Mouse (Mus musculus) hindbrain, embryonic 11.5 days (tissue): ENCODE measurements around the gene Osbpl6. TPM values are rescaled to one million over a fixed set of nuclear protein-coding genes. Genes with fewer than 3 reads are reported as not detected.

Source experiments
- ATAC-seq: fragments of 200-750 bp; cut with Nextera tagmentation; 2 replicates; pipeline ENCODE4 v1.8.0; 2017; ENCODE audit warnings: mild to moderate bottlenecking, moderate TSS enrichment, moderate library complexity; ENCODE audit not compliant: low FRiP score
- DNase-seq: peaks from one replicate; pipeline ENCODE4 v3.0.0-alpha.2; 2015; ENCODE audit warnings: low spot score
- H3K27ac ChIP-seq: fragments of 300-500 bp; sonication (generic); 2 replicates; pipeline ENCODE4 v1.5.1; 2014; ENCODE audit warnings: mild to moderate bottlenecking, low read depth, low read length
- H3K27me3 ChIP-seq: fragments of 300-500 bp; sonication (generic); 2 replicates; pipeline ENCODE4 v1.6.1; 2014; ENCODE audit warnings: mild to moderate bottlenecking, low read length, moderate library complexity, mixed read lengths; ENCODE audit not compliant: control insufficient read depth, insufficient read depth
- H3K36me3 ChIP-seq: fragments of 300-500 bp; sonication (generic); 2 replicates; pipeline ENCODE4 v1.6.1; 2014; ENCODE audit warnings: mild to moderate bottlenecking, low read length, moderate library complexity, mixed read lengths; ENCODE audit not compliant: control insufficient read depth, insufficient read depth
- H3K4me1 ChIP-seq: fragments of 300-500 bp; sonication (generic); replicated peaks from 2 replicates; pipeline ENCODE4 v1.6.1; 2014; ENCODE audit warnings: low read length, mixed read lengths; ENCODE audit not compliant: control insufficient read depth, insufficient read depth
- H3K4me2 ChIP-seq: fragments of 300-500 bp; sonication (generic); replicated peaks from 2 replicates; pipeline ENCODE4 v1.6.1; 2014; ENCODE audit warnings: mild to moderate bottlenecking, low read depth, low read length
- H3K4me3 ChIP-seq: fragments of 300-500 bp; sonication (generic); 2 replicates; pipeline ENCODE4 v1.5.1; 2014; ENCODE audit warnings: low read depth, low read length
- H3K9ac ChIP-seq: fragments of 300-500 bp; sonication (generic); 2 replicates; pipeline ENCODE4 v1.6.1; 2014; ENCODE audit warnings: low read depth, low read length
- H3K9me3 ChIP-seq: fragments of 300-500 bp; sonication (generic); 2 replicates; pipeline ENCODE4 v1.6.1; 2016; ENCODE audit warnings: low read length; ENCODE audit not compliant: control insufficient read depth
- WGBS: fragments of 180-500 bp; shearing (Covaris S2); extraction: QIAGEN DNeasy Blood & Tissue Kit; methylation state at CpG from one replicate; pipeline ENCODE4 v1.1.7; 2014; 5-methylcytosine and 5-hydroxymethylcytosine counted together
- polyA plus RNA-seq: library from polyadenylated mRNA; unstranded; fragments of >200 nt; fragmentation: Nextera tagmentation; extraction: Ambion mirVana; gene quantifications from 2 replicates; pipeline ENCODE4 v1.2.1, GENCODE M21; 2014

Osbpl6 gene
- polyA plus RNA-seq, 1 experiment from 2014 or later, result 16.9 TPM

DNA sequence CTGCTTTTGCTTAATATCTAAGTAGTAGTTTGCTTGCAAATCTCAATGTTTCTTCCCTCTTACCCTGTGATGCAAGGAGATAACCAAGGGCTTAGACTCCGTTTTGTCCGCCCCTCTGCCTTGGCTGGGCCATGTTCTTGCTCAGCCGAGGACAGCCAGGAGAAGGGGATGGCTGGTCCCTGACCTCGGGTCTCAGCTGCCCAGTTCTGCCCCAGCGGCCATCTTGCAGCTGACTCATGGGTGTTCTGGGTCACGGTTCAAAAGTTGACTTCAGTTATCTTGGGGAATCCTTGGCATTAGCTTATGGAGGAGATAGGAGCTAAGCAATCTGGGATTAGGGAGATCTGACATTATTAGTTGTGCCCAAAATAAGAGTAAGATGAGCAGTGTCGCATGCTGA is 142.5 kb downstream of the Osbpl6 start:
- H3K9me3 ChIP-seq, result no peaks in the 10 kb centered on the region
- H3K4me1 ChIP-seq, result no peaks in the 10 kb centered on the region
- no peaks in the 10 kb centered on the region for H3K27me3 ChIP-seq
- H3K36me3 ChIP-seq, result no peaks in the 10 kb centered on the region
- WGBS, result 84% methylated on average over 7 of the region's 7 CpGs
- DNase-seq (no peak), ATAC-seq (no peak)
- no peak overlapping the region for H3K4me2 ChIP-seq
- no peak overlapping the region for H3K4me3 ChIP-seq
- H3K27ac ChIP-seq, result no peak overlapping the region
- no peak overlapping the region for H3K9ac ChIP-seq

DNA sequence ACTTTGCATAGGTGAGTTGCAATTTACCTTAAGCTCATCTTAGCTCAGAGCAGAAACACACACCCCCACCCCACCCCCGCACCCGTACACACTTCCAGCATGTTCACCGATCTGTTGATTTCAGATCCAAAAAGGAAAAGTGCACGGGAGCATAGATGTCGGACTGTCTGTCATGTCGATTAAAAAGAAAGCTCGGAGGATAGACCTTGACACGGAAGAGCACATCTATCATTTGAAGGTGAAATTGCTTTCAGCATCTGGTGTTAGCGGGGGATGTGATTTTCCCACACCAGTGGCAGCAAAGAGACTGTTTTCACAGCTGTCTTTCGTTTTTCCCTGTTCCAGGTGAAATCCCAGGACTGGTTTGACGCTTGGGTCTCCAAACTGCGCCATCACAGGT is 143.0 kb downstream of the Osbpl6 start:
- Histone ChIP-seq H3K9me3 (no peaks in the 10 kb centered on the region), H3K4me1 (no peaks in the 10 kb centered on the region), H3K4me3 (no peak overlapping the region), H3K9ac (no peak overlapping the region), H3K27ac (no peak overlapping the region), H3K4me2 (no peak overlapping the region), H3K36me3 (no peaks in the 10 kb centered on the region), H3K27me3 (no peaks in the 10 kb centered on the region)
- no peak for ATAC-seq
- WGBS, result 78% methylated on average over 12 of the region's 12 CpGs
- DNase-seq, result no peak

DNA sequence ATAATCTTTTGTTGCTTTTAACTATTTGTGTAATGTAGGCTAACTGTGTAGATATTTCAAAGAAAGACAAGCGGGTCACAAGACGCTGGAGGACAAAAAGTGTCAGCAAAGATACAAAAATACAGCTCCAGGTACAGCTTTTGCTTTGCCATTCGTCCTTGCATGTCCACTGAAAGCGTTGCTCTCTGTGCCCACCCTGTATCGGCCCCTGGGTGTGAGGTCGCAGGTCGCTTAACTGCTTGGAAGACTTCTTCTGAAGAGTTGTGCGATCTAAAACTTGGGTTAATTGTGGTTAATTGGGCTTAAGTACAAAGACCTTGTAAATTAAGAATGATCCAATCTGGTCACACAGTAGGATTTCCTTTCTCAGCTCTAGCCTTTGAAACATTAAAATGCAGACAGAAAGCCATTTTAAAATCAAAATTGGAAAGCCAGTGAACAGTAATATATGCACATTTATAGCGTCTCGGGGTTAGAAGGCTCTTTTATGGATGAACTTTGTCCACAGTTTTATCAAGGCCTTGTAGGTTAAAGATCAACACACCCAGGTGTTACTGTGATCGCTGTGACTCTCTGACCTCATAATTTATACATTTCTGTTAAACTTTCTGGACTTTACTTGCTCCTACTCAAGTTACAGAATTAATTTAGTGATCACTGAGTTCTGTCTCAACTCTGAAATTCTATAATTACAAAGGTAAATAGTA is 149.7 kb downstream of the Osbpl6 start:
- DNase-seq, result no peak
- Histone ChIP-seq H3K27me3 (no peaks in the 10 kb centered on the region), H3K9ac (no peak overlapping the region), H3K27ac (no peak overlapping the region), H3K36me3 (no peaks in the 10 kb centered on the region), H3K4me2 (no peak overlapping the region), H3K9me3 (no peaks in the 10 kb centered on the region), H3K4me3 (no peak overlapping the region), H3K4me1 (no peaks in the 10 kb centered on the region)
- WGBS, result 86% methylated on average over 11 of the region's 11 CpGs
- no peak for ATAC-seq

DNA sequence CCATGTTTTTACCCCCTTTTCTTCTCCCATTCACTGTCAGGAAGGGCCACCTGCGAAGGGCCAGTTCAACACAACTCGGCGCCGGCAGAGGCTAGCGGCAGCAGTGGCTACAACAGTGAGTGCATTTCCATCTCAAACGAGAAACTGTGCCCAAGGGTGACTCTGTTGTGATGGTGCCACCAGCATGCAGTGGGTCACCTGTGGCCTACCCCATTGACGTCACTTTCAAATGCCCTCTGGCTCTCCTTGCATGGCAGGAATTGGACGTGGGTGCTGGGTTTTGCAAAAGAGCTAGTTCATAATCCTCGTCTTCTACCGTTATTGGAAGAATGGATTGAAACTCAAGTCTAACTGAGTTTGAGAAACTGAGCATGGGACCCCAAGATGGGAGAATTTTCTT is 153.8 kb downstream of the Osbpl6 start:
- Histone ChIP-seq H3K36me3 (no peaks in the 10 kb centered on the region), H3K4me3 (no peak overlapping the region), H3K9ac (no peak overlapping the region), H3K4me1 (no peaks in the 10 kb centered on the region), H3K9me3 (no peaks in the 10 kb centered on the region), H3K27me3 (no peaks in the 10 kb centered on the region), H3K4me2 (no peak overlapping the region), H3K27ac (no peak overlapping the region)
- ATAC-seq (no peak), DNase-seq (no peak)
- WGBS, result 89% methylated on average over 10 of the region's 10 CpGs

DNA sequence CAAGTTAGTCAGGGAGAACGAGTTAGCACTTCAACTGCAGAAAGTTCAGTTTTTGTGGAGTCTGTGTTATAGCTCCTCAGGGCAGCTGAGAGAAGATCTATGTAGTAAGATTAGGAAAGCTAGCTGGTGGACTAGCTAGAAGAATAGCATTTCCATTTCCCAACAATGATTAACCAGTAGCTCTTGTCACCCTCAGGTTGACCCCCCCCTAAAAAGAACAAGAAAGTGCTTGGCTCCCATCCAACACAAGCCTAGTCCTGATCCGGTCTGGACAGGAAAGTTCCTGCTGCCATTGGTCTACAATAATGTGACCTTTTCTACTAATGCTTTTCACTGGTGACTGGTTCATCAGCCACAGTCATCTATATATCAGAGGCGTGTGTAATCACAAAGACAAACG is 157.6 kb downstream of the Osbpl6 start:
- H3K9me3 ChIP-seq, result no peaks in the 10 kb centered on the region
- no peak for ATAC-seq
- 83% methylated on average over 4 of the region's 4 CpGs for WGBS

DNA sequence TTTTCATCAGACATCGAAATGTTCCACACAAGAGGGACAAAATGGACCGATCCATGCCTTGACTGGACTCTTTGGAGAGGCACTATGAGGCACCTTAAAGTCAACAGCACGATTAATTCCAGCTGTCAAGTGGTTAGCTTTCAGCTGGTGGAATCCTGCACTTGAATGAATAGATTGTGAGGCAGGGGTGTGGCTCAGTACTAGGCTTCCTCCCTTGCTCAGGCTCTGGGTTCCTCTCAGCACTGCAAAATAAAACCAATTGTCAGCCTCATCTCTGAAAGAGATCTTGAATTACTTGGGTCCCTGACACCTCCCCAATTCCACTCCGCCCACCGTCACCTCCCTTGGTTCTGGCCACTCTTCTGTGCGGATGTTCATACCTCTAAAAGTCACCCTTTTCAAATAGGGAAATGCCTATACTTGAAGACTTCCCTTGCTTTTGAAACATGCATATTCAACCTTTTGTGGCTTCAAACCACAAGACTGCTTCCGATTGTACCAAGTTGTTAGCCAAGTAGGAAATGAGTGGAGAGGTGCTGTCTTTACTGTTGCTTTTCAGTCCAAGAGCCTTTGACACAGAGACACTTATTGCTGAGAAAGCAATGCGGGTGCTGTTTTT is 160.7 kb downstream of the Osbpl6 start:
- Histone ChIP-seq H3K4me1 (no peaks in the 10 kb centered on the region), H3K27me3 (no peaks in the 10 kb centered on the region), H3K36me3 (no peaks in the 10 kb centered on the region), H3K4me2 (no peak overlapping the region), H3K9me3 (no peaks in the 10 kb centered on the region), H3K4me3 (no peak overlapping the region), H3K9ac (no peak overlapping the region), H3K27ac (no peak overlapping the region)
- ATAC-seq (no peak), DNase-seq (no peak)
- WGBS, result 85% methylated on average over 8 of the region's 8 CpGs

More for the DNA sequence above, 157.6 kb downstream of the Osbpl6 start:
- Histone ChIP-seq H3K4me3 (no peak overlapping the region), H3K4me2 (no peak overlapping the region), H3K27me3 (no peaks in the 10 kb centered on the region), H3K4me1 (no peaks in the 10 kb centered on the region), H3K9ac (no peak overlapping the region), H3K36me3 (no peaks in the 10 kb centered on the region), H3K27ac (no peak overlapping the region)
- no peak for DNase-seq

DNA sequence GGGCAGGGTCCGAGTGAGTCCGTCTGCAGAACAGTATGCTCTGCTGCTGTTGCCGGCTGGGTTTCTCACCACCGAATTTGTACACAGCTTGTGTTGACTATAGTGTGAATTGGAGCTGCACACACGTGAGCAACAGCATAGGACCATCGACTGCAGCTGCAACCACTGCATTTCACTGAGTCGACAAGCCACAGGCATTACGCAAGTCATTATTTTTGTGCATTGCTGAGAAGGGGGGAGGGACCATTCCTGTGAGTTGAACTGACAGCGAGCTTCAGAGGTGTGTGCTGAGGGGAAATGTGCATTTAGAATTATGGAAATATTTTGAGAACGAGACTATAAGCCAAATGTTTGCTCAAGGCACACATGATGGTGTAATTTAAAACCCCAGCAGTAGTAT is 165.2 kb downstream of the Osbpl6 start:
- H3K36me3 ChIP-seq, result no peaks in the 10 kb centered on the region
- H3K4me1 ChIP-seq, result no peaks in the 10 kb centered on the region
- DNase-seq (no peak), ATAC-seq (no peak)
- H3K4me3 ChIP-seq, result no peak overlapping the region
- H3K9ac ChIP-seq, result no peak overlapping the region
- no peaks in the 10 kb centered on the region for H3K9me3 ChIP-seq
- no peaks in the 10 kb centered on the region for H3K27me3 ChIP-seq
- H3K27ac ChIP-seq, result no peak overlapping the region
- H3K4me2 ChIP-seq, result no peak overlapping the region
- 82% methylated on average over 10 of the region's 10 CpGs for WGBS

DNA sequence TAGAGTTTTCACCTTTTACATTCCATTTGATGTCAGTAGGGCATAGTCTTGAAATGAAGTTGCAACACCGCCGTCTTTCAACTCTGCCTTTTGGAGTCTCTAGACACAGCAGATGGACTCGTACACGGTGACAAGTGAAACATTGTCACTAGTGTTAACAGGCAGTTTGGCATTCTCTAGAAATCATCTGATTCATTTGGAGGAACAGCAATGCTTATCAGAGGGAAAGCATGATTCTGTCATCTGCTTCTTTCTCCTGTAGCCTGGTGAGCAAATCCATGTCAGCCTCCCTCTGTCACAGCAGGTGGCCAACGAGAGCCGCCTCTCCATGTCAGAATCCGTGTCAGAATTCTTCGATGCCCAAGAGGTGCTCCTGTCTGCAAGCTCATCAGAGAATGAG is 172.6 kb downstream of the Osbpl6 start:
- Histone ChIP-seq H3K27me3 (no peaks in the 10 kb centered on the region), H3K4me1 (no peaks in the 10 kb centered on the region), H3K4me2 (no peak overlapping the region), H3K9ac (no peak overlapping the region), H3K9me3 (no peaks in the 10 kb centered on the region), H3K4me3 (no peak overlapping the region), H3K27ac (no peak overlapping the region), H3K36me3 (no peaks in the 10 kb centered on the region)
- WGBS, result 88% methylated on average over 8 of the region's 8 CpGs
- ATAC-seq, result no peak
- no peak for DNase-seq

DNA sequence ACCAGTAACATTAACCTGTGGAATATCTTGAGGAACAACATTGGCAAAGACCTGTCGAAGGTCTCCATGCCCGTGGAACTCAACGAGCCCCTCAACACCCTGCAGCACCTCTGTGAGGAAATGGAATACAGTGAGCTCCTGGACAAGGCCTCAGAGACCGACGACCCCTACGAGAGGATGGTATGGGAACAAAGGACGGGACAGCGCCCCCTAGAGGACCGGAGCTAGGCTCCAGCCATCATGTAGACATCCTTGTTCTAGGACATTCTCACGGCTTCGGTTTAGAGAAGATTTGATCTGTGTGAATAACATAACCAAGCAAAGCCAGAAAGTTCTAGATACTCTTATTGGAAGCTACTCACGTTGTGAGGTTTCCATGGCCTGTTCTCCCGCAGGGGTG is 178.8 kb downstream of the Osbpl6 start:
- DNase-seq, result no peak
- Histone ChIP-seq H3K9ac (no peak overlapping the region), H3K36me3 (no peaks in the 10 kb centered on the region), H3K4me1 (no peaks in the 10 kb centered on the region), H3K4me2 (no peak overlapping the region), H3K27ac (no peak overlapping the region), H3K27me3 (no peaks in the 10 kb centered on the region), H3K9me3 (no peaks in the 10 kb centered on the region), H3K4me3 (no peak overlapping the region)
- ATAC-seq, result no peak
- WGBS, result 93% methylated on average over 13 of the region's 13 CpGs
